Mouse (Mus musculus) neural tube, embryonic 15.5 days (tissue): ENCODE data around the gene Cysltr2. TPM values are rescaled to one million over a fixed set of nuclear protein-coding genes. Genes with fewer than 3 reads are reported as not detected.
A peak's percentile ranks its signal among the peaks of the same experiment; 100 is the strongest.

Experiments used
- ATAC-seq: fragments of 200-750 bp; cut with Nextera tagmentation; 2 replicates; pipeline ENCODE4 v1.8.0; 2017; ENCODE audit warnings: mild to moderate bottlenecking, moderate TSS enrichment, moderate library complexity; ENCODE audit not compliant: low FRiP score
- H3K27ac ChIP-seq: fragments of 300-500 bp; sonication (generic); replicated peaks from 2 replicates; pipeline ENCODE4 v1.5.1; 2015; ENCODE audit warnings: mild to moderate bottlenecking, inconsistent platforms
- H3K27me3 ChIP-seq: fragments of 300-500 bp; sonication (generic); replicated peaks from 2 replicates; pipeline ENCODE4 v1.6.1; 2015; ENCODE audit warnings: inconsistent platforms
- H3K36me3 ChIP-seq: fragments of 300-500 bp; sonication (generic); 2 replicates; pipeline ENCODE4 v1.6.1; 2015; ENCODE audit warnings: inconsistent platforms
- H3K4me1 ChIP-seq: fragments of 300-500 bp; sonication (generic); 2 replicates; pipeline ENCODE4 v1.6.1; 2015; ENCODE audit warnings: inconsistent platforms
- H3K4me2 ChIP-seq: fragments of 300-500 bp; sonication (generic); 2 replicates; pipeline ENCODE4 v1.6.1; 2015; ENCODE audit warnings: inconsistent platforms, mild to moderate bottlenecking, moderate library complexity
- H3K4me3 ChIP-seq: fragments of 300-500 bp; sonication (generic); replicated peaks from 2 replicates; pipeline ENCODE4 v1.5.1; 2015; ENCODE audit warnings: mild to moderate bottlenecking, inconsistent platforms
- H3K9ac ChIP-seq: fragments of 300-500 bp; sonication (generic); replicated peaks from 2 replicates; pipeline ENCODE4 v1.6.1; 2015; ENCODE audit warnings: mild to moderate bottlenecking, inconsistent platforms
- H3K9me3 ChIP-seq: fragments of 300-500 bp; sonication (generic); replicated peaks from 2 replicates; pipeline ENCODE4 v1.6.1; 2016; ENCODE audit warnings: inconsistent platforms
- WGBS: fragments of 180-500 bp; shearing (Covaris S2); methylation state at CpG from one replicate; pipeline ENCODE4 v1.1.7; 2015; ENCODE audit warnings: mixed read lengths; 5-methylcytosine and 5-hydroxymethylcytosine counted together
- polyA plus RNA-seq: library from polyadenylated mRNA; unstranded; fragments of >200 nt; fragmentation: Nextera tagmentation; extraction: Ambion mirVana; gene quantifications from 2 replicates; pipeline ENCODE4 v1.2.1, GENCODE M21; 2015

Cysltr2 gene
- polyA plus RNA-seq, 1 experiment from 2014 or later: 0.28 TPM

- WGBS: 2% methylated on average over 11 of the region's 11 CpGs
- Histone ChIP-seq H3K9ac (peak overlapping the region; percentile 39), H3K27me3 (no peaks in the 10 kb centered on the region), H3K4me3 (peak overlapping the region; percentile 33), H3K36me3 (no peaks in the 10 kb centered on the region), H3K4me1 (peaks cover 9% of the 10 kb centered on the region), H3K27ac (peak overlapping the region; percentile 67), H3K4me2 (peak overlapping the region; percentile 58), H3K9me3 (no peaks in the 10 kb centered on the region)
- peak; percentile 92 for ATAC-seq
Measured at GRCm38 (mm10) chr14:72983456-72983855, 65.5 kb downstream of the Cysltr2 start.

GRCm38 (mm10) chr14:72982981-72983436 is 65.9 kb downstream of the Cysltr2 start:
- Histone ChIP-seq H3K27me3 (no peaks in the 10 kb centered on the region), H3K4me1 (peaks cover 9% of the 10 kb centered on the region), H3K27ac (peak overlapping the region; percentile 67), H3K36me3 (no peaks in the 10 kb centered on the region), H3K9ac (peak overlapping the region; percentile 39), H3K9me3 (no peaks in the 10 kb centered on the region), H3K4me3 (peak overlapping the region; percentile 33), H3K4me2 (peak overlapping the region; percentile 58)
- peak; percentile 86 for ATAC-seq
- 19% methylated on average over 12 of the region's 12 CpGs for WGBS

- Histone ChIP-seq H3K9ac (no peak overlapping the region), H3K27ac (no peak overlapping the region), H3K4me3 (no peak overlapping the region), H3K4me2 (no peak overlapping the region), H3K9me3 (no peaks in the 10 kb centered on the region), H3K4me1 (peaks cover 9% of the 10 kb centered on the region), H3K36me3 (no peaks in the 10 kb centered on the region), H3K27me3 (no peaks in the 10 kb centered on the region)
- no peak for ATAC-seq
- 49% methylated on average over 3 of the region's 3 CpGs for WGBS
Measured at GRCm38 (mm10) chr14:72980761-72981160, 68.2 kb downstream of the Cysltr2 start.

- H3K36me3 ChIP-seq: no peaks in the 10 kb centered on the region
- no peaks in the 10 kb centered on the region for H3K9me3 ChIP-seq
- H3K4me1 ChIP-seq: peaks cover 9% of the 10 kb centered on the region
- no peak overlapping the region for H3K9ac ChIP-seq
- H3K4me2 ChIP-seq: no peak overlapping the region
- no peaks in the 10 kb centered on the region for H3K27me3 ChIP-seq
- 97% methylated on average over 29 of the region's 29 CpGs for WGBS
- no peak for ATAC-seq
- no peak overlapping the region for H3K27ac ChIP-seq
- H3K4me3 ChIP-seq: no peak overlapping the region
Measured at GRCm38 (mm10) chr14:72980106-72980505, 68.8 kb downstream of the Cysltr2 start.

- Histone ChIP-seq H3K4me2 (no peak overlapping the region), H3K4me1 (no peaks in the 10 kb centered on the region), H3K27me3 (no peaks in the 10 kb centered on the region), H3K36me3 (no peaks in the 10 kb centered on the region), H3K27ac (no peak overlapping the region), H3K9ac (no peak overlapping the region), H3K4me3 (no peak overlapping the region), H3K9me3 (no peaks in the 10 kb centered on the region)
- no peak for ATAC-seq
- WGBS: 64% methylated on average over 2 of the region's 2 CpGs
Measured at GRCm38 (mm10) chr14:72976111-72976510, 72.8 kb downstream of the Cysltr2 start.

Other genes starting within 250 kb of the Cysltr2 start
- 56.8 and 63.3 TPM in 2 replicates for gene Rcbtb2, start 73.9 kb upstream of the Cysltr2 start, polyA plus RNA-seq
- 4.0 and 5.7 TPM in 2 replicates for gene Lpar6, start 188.8 kb upstream of the Cysltr2 start, polyA plus RNA-seq